Mouse (Mus musculus) induced T-regulatory cell, adult 2 months (primary cell): ENCODE results near the gene Sat1.

ENCODE experiments used
- DNase-seq: peaks from one replicate; pipeline ENCODE4 v3.0.0-alpha.2; 2012; ENCODE audit warnings: low read depth

Gene Sat1

DNA sequence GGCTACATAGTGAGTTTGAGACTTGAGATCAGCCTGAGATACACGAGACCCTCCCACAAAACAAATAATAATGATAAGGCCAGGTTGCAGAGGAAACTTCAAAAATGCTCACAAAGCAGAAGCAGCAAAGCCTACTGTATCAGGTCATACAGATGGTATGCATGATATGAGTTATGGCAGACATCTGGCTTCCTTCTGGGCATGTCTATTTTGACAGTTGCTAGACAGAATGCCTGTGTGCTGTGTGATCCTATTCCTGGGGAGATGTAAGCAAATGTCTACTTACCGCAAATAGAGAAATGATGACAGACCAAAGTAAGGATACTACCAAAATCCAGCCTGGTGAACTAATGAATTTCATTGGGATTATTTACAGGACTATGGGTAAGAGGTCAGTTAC, 49.9 kb downstream of the Sat1 start:
- DNase-seq, result no peak

GRCm38 (mm10) chrX:155163553-155163952, 52.7 kb downstream of the Sat1 start:
- DNase-seq, result no peak
